Mouse (Mus musculus): Measurements from ENCODE around the gene Cant1. TPM values are rescaled to one million over a fixed set of nuclear protein-coding genes. Genes with fewer than 3 reads are reported as not detected.

The Cant1 gene
- 21.0 TPM for polyA plus RNA-seq (2015; fragmentation: Illumina TruSeq; extraction: RNeasy Lipid Tissue Mini Kit (QIAGEN cat#74804); ENCODE audit: insufficient read depth, low replicate concordance)

GRCm38 (mm10) chr11:118418834-118419504 lies at the start of gene Cant1:
Cant1 (minus strand) TSS chr11:118419086.

DNA sequence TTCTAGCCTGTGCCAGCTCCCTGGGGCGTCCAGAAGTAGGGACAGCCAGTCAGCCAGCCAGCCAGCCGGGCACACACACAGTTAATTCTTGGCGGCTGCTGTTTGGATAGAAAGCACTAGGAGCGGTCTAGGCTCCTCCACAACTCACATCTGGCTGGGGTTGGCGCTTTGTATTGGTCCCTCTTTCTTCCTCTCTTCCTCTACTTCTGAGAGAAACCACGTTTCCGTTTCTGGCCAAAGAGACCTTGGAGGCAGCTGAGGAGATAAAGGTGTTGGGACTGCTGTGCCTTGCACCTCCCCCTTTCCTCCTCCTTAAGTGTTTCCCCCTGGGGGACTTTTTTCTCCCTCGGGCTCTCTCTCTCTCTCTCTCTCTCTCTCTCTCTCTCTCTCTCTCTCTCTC lies 9.1 kb upstream of the Cant1 start, which contains the start of gene C1qtnf1:
TSS of gene C1qtnf1 (plus strand) at position 218 of the 400 bp plus-strand sequence.

DNA sequence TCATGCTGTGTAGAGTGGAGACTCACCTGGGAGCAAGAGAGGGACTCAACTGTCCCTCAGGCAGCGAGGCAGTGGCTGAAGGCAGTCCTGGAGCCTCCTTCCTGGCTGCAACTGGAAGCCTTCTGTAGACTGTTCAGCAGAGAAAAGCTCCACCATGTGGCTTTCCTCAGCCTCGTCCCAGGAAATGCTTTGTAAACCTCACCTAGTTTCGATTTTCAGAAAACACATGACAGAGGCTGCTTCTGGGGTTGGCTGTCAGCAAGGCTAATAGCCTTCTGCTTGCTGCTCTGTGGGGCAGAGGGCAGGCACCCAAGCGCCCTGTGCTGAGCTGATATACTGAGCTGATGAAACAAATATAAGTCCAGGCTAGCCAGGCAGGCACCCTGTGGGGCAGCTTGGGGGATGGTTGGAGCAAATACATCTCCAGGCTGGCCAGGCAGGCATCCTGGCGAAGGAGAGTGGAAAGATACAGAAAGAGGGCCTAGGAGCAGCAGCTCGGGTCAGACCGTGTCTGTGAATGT lies 17.1 kb downstream of the Cant1 start, which contains the start of gene Lgals3bp:
TSS of gene Lgals3bp (minus strand) at position 333 of the 521 bp plus-strand sequence.

Other genes starting within 250 kb of the Cant1 start
- gene Cyth1, start 170.5 kb downstream of the Cant1 start, polyA plus RNA-seq (2015; fragmentation: Illumina TruSeq; extraction: RNeasy Lipid Tissue Mini Kit (QIAGEN cat#74804); ENCODE audit: insufficient read depth, low replicate concordance), result 188 TPM
- 20.9 TPM for gene Usp36, start 128.8 kb downstream of the Cant1 start, polyA plus RNA-seq (2015; fragmentation: Illumina TruSeq; extraction: RNeasy Lipid Tissue Mini Kit (QIAGEN cat#74804); ENCODE audit: insufficient read depth, low replicate concordance)
- 0.23 TPM for gene Cep295nl, start 76.6 kb downstream of the Cant1 start, polyA plus RNA-seq (2015; fragmentation: Illumina TruSeq; extraction: RNeasy Lipid Tissue Mini Kit (QIAGEN cat#74804); ENCODE audit: insufficient read depth, low replicate concordance)
- 117 TPM for gene Timp2, start 63.3 kb downstream of the Cant1 start, polyA plus RNA-seq (2015; fragmentation: Illumina TruSeq; extraction: RNeasy Lipid Tissue Mini Kit (QIAGEN cat#74804); ENCODE audit: insufficient read depth, low replicate concordance)
- 116 TPM for gene Lgals3bp, start 17.0 kb downstream of the Cant1 start, polyA plus RNA-seq (2015; fragmentation: Illumina TruSeq; extraction: RNeasy Lipid Tissue Mini Kit (QIAGEN cat#74804); ENCODE audit: insufficient read depth, low replicate concordance)
- 10.3 TPM for gene C1qtnf1, start 9.1 kb upstream of the Cant1 start, polyA plus RNA-seq (2015; fragmentation: Illumina TruSeq; extraction: RNeasy Lipid Tissue Mini Kit (QIAGEN cat#74804); ENCODE audit: insufficient read depth, low replicate concordance)
- 4.4 TPM for gene Engase, start 57.7 kb upstream of the Cant1 start, polyA plus RNA-seq (2015; fragmentation: Illumina TruSeq; extraction: RNeasy Lipid Tissue Mini Kit (QIAGEN cat#74804); ENCODE audit: insufficient read depth, low replicate concordance)

Data from spleen, adult 10 weeks (tissue).